ENCODE assay signal across 8 mouse cellular contexts in the genomic region with DNA sequence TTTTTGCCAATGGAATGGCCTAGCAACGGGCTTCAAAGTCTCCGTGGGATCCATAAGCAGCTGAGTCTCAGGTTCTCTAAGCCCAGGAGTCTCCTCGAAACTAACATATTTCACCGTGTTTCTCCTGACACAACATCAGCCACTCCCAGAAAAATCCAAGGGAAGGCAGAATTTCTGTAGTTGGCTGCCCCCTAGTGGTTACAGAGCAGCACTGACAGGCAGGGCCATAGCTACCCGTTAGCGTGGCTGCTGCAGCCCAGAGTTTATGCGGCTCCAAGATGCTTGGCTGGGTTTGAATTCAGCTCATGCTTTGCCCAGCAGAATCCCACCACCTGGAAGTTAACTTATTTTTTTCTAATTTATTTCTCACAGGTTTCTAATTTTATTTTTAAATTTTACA.
A peak's percentile ranks its signal among the peaks of the same experiment; 100 is the strongest.
DNase-seq lines count a peak whose midpoint lies in the region; ATAC-seq and TF ChIP-seq lines count a peak whose summit lies in the region.

No protein-coding gene starts in this region.

- no peak overlapping the region for H3K9ac ChIP-seq in midbrain, embryonic 14.5 days (replicated peaks; ENCODE audit: low read length)

- H3K27ac ChIP-seq in midbrain, embryonic 14.5 days (replicated peaks; ENCODE audit: low read depth, low read length), result no peak overlapping the region
- no peak overlapping the region for H3K27ac ChIP-seq in small intestine, adult 2 months (ENCODE audit: insufficient read depth, low read depth, low read length)

- peak; percentile 72; the same call in 1 of the 2 replicates for TF ChIP-seq CTCF in small intestine, adult 2 months (IDR thresholded peaks at IDR 0.05; ENCODE audit: extremely low read depth, insufficient read length, insufficient replicate concordance, low read depth, low read length)

- 14% methylated on average over 7 of the region's 7 CpGs for WGBS in midbrain, embryonic 14.5 days
- WGBS in small intestine, adult 2 months, result 7% methylated on average over 7 of the region's 7 CpGs

- no peak overlapping the region for H3K4me3 ChIP-seq in midbrain, embryonic 14.5 days (replicated peaks; ENCODE audit: low read depth, low read length)
- no peak overlapping the region for H3K4me3 ChIP-seq in small intestine, adult 2 months (ENCODE audit: low read depth, low read length)

- H3K4me2 ChIP-seq in midbrain, embryonic 14.5 days (ENCODE audit: low read length), result 0 out of 2 replicates have a peak overlapping the region, but pooled peaks have one; percentile 9

- ATAC-seq in common myeloid progenitor, adult 5-6 weeks (replicated peaks; ENCODE audit: low read depth, poor library complexity, severe bottlenecking), result peak; percentile 54
- peak; percentile 50 for ATAC-seq in inflammation-experienced regulatory T-cells, adult 6 months
- ATAC-seq in midbrain, embryonic 14.5 days (ENCODE audit: low FRiP score, low TSS enrichment), result peak; percentile 57; the same call in 1 of the 2 replicates

- intact Hi-C loops in left cerebral cortex, postnatal 10 days (cut with DNase I), result loop anchor here (5.0 kb wide), 1 partner anchor 213 kb away; no protein-coding TSS in a partner anchor

- peak; percentile 7 to 33 for DNase-seq in urinary bladder, adult 18-20 months (ENCODE audit: low spot score in 2 of 2)
- DNase-seq in urinary bladder, postnatal 10 days (ENCODE audit: low spot score), result no peak
- peak; percentile 35 for DNase-seq in gastrocnemius, postnatal 10 days
- DNase-seq in left cerebral cortex, postnatal 10 days (ENCODE audit: extremely low spot score in 1 of 2, low spot score in 2 of 2), result peak; percentile 41 to 45
- DNase-seq in midbrain, embryonic 14.5 days, result peak; percentile 91

- TF ChIP-seq POLR2A in small intestine, adult 2 months (IDR thresholded peaks at IDR 0.05; ENCODE audit: low read depth, low read length), result no peak

- no peaks in the 10 kb centered on the region for H3K9me3 ChIP-seq in midbrain, embryonic 14.5 days (ENCODE audit: control insufficient read depth, low read length)

- no peaks in the 10 kb centered on the region for H3K36me3 ChIP-seq in midbrain, embryonic 14.5 days (ENCODE audit: control insufficient read depth, insufficient read depth, low read length)
- no peaks in the 10 kb centered on the region for H3K36me3 ChIP-seq in small intestine, adult 2 months (ENCODE audit: control insufficient read depth, insufficient read depth, low read length)

- no peaks in the 10 kb centered on the region for H3K4me1 ChIP-seq in midbrain, embryonic 14.5 days (ENCODE audit: control insufficient read depth, insufficient read depth, low read length)
- H3K4me1 ChIP-seq in small intestine, adult 2 months (ENCODE audit: control insufficient read depth, insufficient read depth, insufficient read length, low read length), result no peaks in the 10 kb centered on the region

- no peaks in the 10 kb centered on the region; the same call in 1 of the 2 replicates for H3K27me3 ChIP-seq in midbrain, embryonic 14.5 days (ENCODE audit: control insufficient read depth, insufficient read depth, low read length)
- H3K27me3 ChIP-seq in small intestine, adult 2 months (ENCODE audit: control insufficient read depth, insufficient read depth, low read length), result no peaks in the 10 kb centered on the region
